Mouse (Mus musculus): ENCODE measurements at regions not wholly inside any gene's neighbourhood (a gene's known extent, or its start where the extent isn't known, plus 50 kb on each side); places are given as distances from the start of the nearest gene placed in this dataset.
"Not testable (repeated sequence)": the region's sequence is repeated elsewhere in the genome, so short reads cannot be mapped to it uniquely, and the experiment has no call there.

- DNase-seq = no peak
Observed at GRCm38 (mm10) chr3:133665425-133666317, 120.7 kb upstream of the Tet2 start.

- DNase-seq = peak; percentile 53
Observed at GRCm38 (mm10) chr3:133672742-133673447, 128.0 kb upstream of the Tet2 start.

GRCm38 (mm10) chr3:133677892-133678291, 133.0 kb upstream of the Tet2 start:
- no peak for DNase-seq

- DNase-seq = no peak
Observed at GRCm38 (mm10) chr3:133679891-133680290, 135.0 kb upstream of the Tet2 start.

- no peak for DNase-seq
Observed at GRCm38 (mm10) chr3:133680343-133680742, 135.4 kb upstream of the Tet2 start.

- DNase-seq = no peak
Observed at GRCm38 (mm10) chr3:133680805-133681204, 135.9 kb upstream of the Tet2 start.

GRCm38 (mm10) chr3:133684196-133684743, 139.3 kb upstream of the Tet2 start:
- DNase-seq = no peak

GRCm38 (mm10) chr3:133684747-133685146, 139.8 kb upstream of the Tet2 start:
- DNase-seq = no peak

GRCm38 (mm10) chr3:133685393-133685792, 140.5 kb upstream of the Tet2 start:
- DNase-seq = no peak

GRCm38 (mm10) chr3:133694057-133694456, 149.1 kb upstream of the Tet2 start:
- peak; percentile 59 for DNase-seq

- no peak for DNase-seq
Observed at GRCm38 (mm10) chr3:133696122-133696521, 151.2 kb upstream of the Tet2 start.

- DNase-seq = not testable (repeated sequence)
Observed at GRCm38 (mm10) chr3:133704849-133705248, 159.9 kb upstream of the Tet2 start.

- DNase-seq = no peak
Observed at GRCm38 (mm10) chr3:133711518-133711917, 166.6 kb upstream of the Tet2 start.

- no peak for DNase-seq
Observed at GRCm38 (mm10) chr3:133722550-133723290, 177.8 kb upstream of the Tet2 start.

GRCm38 (mm10) chr3:133726831-133727230, 181.9 kb upstream of the Tet2 start:
- DNase-seq = no peak

- no peak for DNase-seq
Observed at GRCm38 (mm10) chr3:133735603-133736002, 190.7 kb upstream of the Tet2 start.

- no peak for DNase-seq
Observed at GRCm38 (mm10) chr3:133738936-133739335, 194.0 kb upstream of the Tet2 start.

GRCm38 (mm10) chr3:133744552-133745118, 199.7 kb upstream of the Tet2 start:
- no peak for DNase-seq

GRCm38 (mm10) chr3:133748756-133749737, 204.1 kb upstream of the Tet2 start:
- DNase-seq = no peak

GRCm38 (mm10) chr3:133750061-133750460, 205.1 kb upstream of the Tet2 start:
- no peak for DNase-seq

- DNase-seq = no peak
Observed at GRCm38 (mm10) chr3:133750606-133751005, 205.7 kb upstream of the Tet2 start.

Data from right cerebral cortex, adult 18-20 months (tissue).